Comparison of ENCODE assay signal across 9 mouse cellular contexts in genomic region chr5:33589221-33589888, GRCm38 (mm10). TPM values are rescaled to one million over a fixed set of nuclear protein-coding genes. Genes with fewer than 3 reads are reported as not detected.
DNase-seq lines count a peak whose midpoint lies in the region; ATAC-seq and TF ChIP-seq lines count a peak whose summit lies in the region.
"Had no signal": no experiment of that assay in that cellular context is flagged by ENCODE, and none has a peak within 500 bp of the region (broad histone marks: within the 10 kb centered on the region; RNA-seq: fewer than 3 reads in every experiment).

No protein-coding gene starts in this region.

- no peak overlapping the region for H3K27ac ChIP-seq in liver, postnatal 0 days (ENCODE audit: low read depth)
- no peak overlapping the region for H3K27ac ChIP-seq in thymus, adult 2 months (ENCODE audit: control insufficient read depth, insufficient read depth, low read length)
- H3K27ac ChIP-seq: heart, embryonic 13.5 days had no signal

- H3K36me3 ChIP-seq in liver, postnatal 0 days (replicated peaks; ENCODE audit: insufficient read depth, low read length) = no peaks in the 10 kb centered on the region
- H3K36me3 ChIP-seq in thymus, adult 2 months (ENCODE audit: control insufficient read depth, insufficient read depth, low read length) = no peaks in the 10 kb centered on the region
- H3K36me3 ChIP-seq: heart, embryonic 13.5 days had no signal

- TF ChIP-seq CTCF in liver, postnatal 0 days (IDR thresholded peaks at IDR 0.05; ENCODE audit: low read depth) = peak; percentile 99
- peak; percentile 93 for TF ChIP-seq CTCF in thymus, adult 2 months (IDR thresholded peaks at IDR 0.05; ENCODE audit: borderline replicate concordance, control insufficient read depth, extremely low read depth, insufficient read depth, low read length, poor library complexity)

- TF ChIP-seq POLR2A in thymus, adult 2 months (IDR thresholded peaks at IDR 0.05; ENCODE audit: control insufficient read depth, extremely low read depth, insufficient read depth, low read length, poor library complexity) = no peak

- H3K27me3 ChIP-seq in liver, postnatal 0 days (ENCODE audit: insufficient read depth, low read length) = no peaks in the 10 kb centered on the region
- H3K27me3 ChIP-seq in thymus, adult 2 months (ENCODE audit: control insufficient read depth, insufficient read depth, low read length) = no peaks in the 10 kb centered on the region

- no peak overlapping the region for H3K4me3 ChIP-seq in liver, postnatal 0 days (ENCODE audit: low read depth, low read length)
- no peak overlapping the region for H3K4me3 ChIP-seq in thymus, adult 2 months (ENCODE audit: control insufficient read depth, insufficient read depth, low read length)
- H3K4me3 ChIP-seq: heart, embryonic 13.5 days had no signal

- 64% methylated on average over 5 of the region's 5 CpGs for WGBS in liver, postnatal 0 days (ENCODE audit: insufficient replicate concordance)
- WGBS in thymus, adult 2 months = 64% methylated on average over 5 of the region's 5 CpGs

- ATAC-seq in granulocyte monocyte progenitor cell, adult 5-6 weeks (replicated peaks; ENCODE audit: poor library complexity, severe bottlenecking) = peak; percentile 82
- ATAC-seq in liver, postnatal 0 days = no peak

- H3K4me1 ChIP-seq in liver, postnatal 0 days (ENCODE audit: insufficient read depth) = no peaks in the 10 kb centered on the region
- no peaks in the 10 kb centered on the region for H3K4me1 ChIP-seq in thymus, adult 2 months (replicated peaks; ENCODE audit: control insufficient read depth, insufficient read depth, low read length)
- H3K4me1 ChIP-seq: heart, embryonic 13.5 days had no signal

- H3K9me3 ChIP-seq in liver, postnatal 0 days (ENCODE audit: low read length) = no peaks in the 10 kb centered on the region
- H3K9me3 ChIP-seq: heart, embryonic 13.5 days had no signal

- DNase-seq in CD4-positive helper T cell, adult 2 months (ENCODE audit: low read depth, low spot score) = peak; percentile 73
- DNase-seq in adrenal gland, postnatal 14 days = peak; percentile 85
- DNase-seq in embryo, embryonic 9.5 days (ENCODE audit: extremely low spot score) = peak; percentile 71
- DNase-seq in kidney, postnatal 36 days = peak; percentile 58 to 87
- peak; percentile 81 for DNase-seq in liver, postnatal 0 days
- DNase-seq in ovary, adult 18-20 months (ENCODE audit: low spot score) = peak; percentile 40
- DNase-seq in thymus, adult 2 months = peak; percentile 70

- no peak overlapping the region for H3K9ac ChIP-seq in liver, postnatal 0 days (replicated peaks)
- H3K9ac ChIP-seq: heart, embryonic 13.5 days had no signal

- no peak for TF ChIP-seq EP300 in liver, postnatal 0 days (IDR thresholded peaks at IDR 0.05; ENCODE audit: low read depth)

- no peak overlapping the region for H3K4me2 ChIP-seq in liver, postnatal 0 days (ENCODE audit: low read depth, low read length)
- H3K4me2 ChIP-seq: heart, embryonic 13.5 days had no signal

RNA-seq across cellular contexts. Expression of gene Fam53a, which starts 40.1 kb away (rescaled TPM):
- 26.8 and 27.6 TPM in 2 replicates for total RNA-seq in adrenal gland, postnatal 14 days (2021)
- 23.7 and 40.1 TPM in 2 replicates for total RNA-seq in granulocyte monocyte progenitor cell, adult 5-6 weeks (2014; fragmentation: Nextera tagmentation)
- 15.7 and 16.1 TPM in 2 replicates for total RNA-seq in granulocyte monocyte progenitor cell, adult 5-6 weeks (2017)
- 20.5 and 21.0 TPM in 2 replicates for polyA plus RNA-seq in liver, postnatal 0 days (2015; fragmentation: Nextera tagmentation; extraction: Ambion mirVana)
- polyA plus RNA-seq in thymus, adult 2 months (2012; rRNA removed) = 89.5 and 125 TPM in 2 replicates

RNA-seq across cellular contexts. Expression of gene Gm9903, which starts 40.4 kb away (rescaled TPM):
- total RNA-seq in adrenal gland, postnatal 14 days (2021) = 0.44 and 0.49 TPM in 2 replicates
- total RNA-seq in granulocyte monocyte progenitor cell, adult 5-6 weeks (2014; fragmentation: Nextera tagmentation) = 0.75 TPM in 1 of 2 replicates, not detected in the other
- total RNA-seq in granulocyte monocyte progenitor cell, adult 5-6 weeks (2017) = 0.15 and 0.30 TPM in 2 replicates
- polyA plus RNA-seq in liver, postnatal 0 days (2015; fragmentation: Nextera tagmentation; extraction: Ambion mirVana) = 0.06 and 0.20 TPM in 2 replicates
- polyA plus RNA-seq in thymus, adult 2 months (2012; rRNA removed) = 0.56 and 0.82 TPM in 2 replicates
